Mouse (Mus musculus): ENCODE measurements at regions not wholly inside any gene's neighbourhood (a gene's known extent, or its start where the extent isn't known, plus 50 kb on each side); places are given as distances from the start of the nearest gene placed in this dataset.
"Not testable (repeated sequence)": the region's sequence is repeated elsewhere in the genome, so short reads cannot be mapped to it uniquely, and the experiment has no call there.

- no peak for DNase-seq
These were observed 52.4 kb upstream of the Plxna2 start for GRCm38 (mm10) chr1:194565574-194565973.

DNA sequence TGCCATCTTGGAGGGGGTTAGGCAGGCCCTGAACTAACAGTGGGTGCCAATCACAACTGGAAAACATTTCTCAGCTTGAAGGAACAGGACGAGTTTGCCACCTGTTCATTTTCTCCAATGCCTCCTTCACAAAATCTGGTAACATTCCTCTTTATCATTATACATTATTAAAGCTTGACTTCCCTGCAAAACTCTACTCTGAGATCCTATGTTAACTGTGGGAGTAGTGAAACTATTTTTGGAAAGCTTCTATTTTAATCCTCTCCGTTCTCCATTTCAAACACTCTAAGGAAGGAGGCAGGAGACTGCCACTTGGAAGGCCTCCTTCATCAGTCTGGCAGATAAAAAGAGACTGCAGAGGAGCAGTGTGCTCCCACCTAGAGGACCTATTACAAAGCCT is 54.1 kb upstream of the Plxna2 start:
- no peak for DNase-seq

GRCm38 (mm10) chr1:194561098-194561497 is 56.9 kb upstream of the Plxna2 start:
- no peak for DNase-seq

DNA sequence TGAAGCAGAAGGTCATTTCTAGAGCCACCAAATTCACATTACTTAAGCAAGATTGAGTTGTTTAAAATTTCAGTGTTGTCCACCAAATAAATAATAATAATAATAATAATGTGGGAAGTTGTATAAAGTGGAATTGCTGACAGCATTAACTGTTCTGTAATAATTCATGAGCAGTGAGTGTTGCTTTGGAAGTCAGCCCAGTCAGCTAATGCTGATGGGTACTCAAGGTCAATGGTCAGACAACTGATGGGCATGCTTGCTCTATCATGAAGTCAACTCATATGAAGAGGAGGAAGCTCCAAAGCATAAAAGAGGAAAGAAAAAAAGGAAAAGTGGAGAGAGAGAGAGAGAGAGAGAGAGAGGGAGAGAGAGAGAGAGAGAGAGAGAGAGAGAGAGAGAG is 69.4 kb upstream of the Plxna2 start:
- no peak for DNase-seq

- DNase-seq: no peak
These were observed 69.8 kb upstream of the Plxna2 start for GRCm38 (mm10) chr1:194548243-194548642.

- no peak for DNase-seq
These were observed 77.1 kb upstream of the Plxna2 start for GRCm38 (mm10) chr1:194540923-194541322.

DNA sequence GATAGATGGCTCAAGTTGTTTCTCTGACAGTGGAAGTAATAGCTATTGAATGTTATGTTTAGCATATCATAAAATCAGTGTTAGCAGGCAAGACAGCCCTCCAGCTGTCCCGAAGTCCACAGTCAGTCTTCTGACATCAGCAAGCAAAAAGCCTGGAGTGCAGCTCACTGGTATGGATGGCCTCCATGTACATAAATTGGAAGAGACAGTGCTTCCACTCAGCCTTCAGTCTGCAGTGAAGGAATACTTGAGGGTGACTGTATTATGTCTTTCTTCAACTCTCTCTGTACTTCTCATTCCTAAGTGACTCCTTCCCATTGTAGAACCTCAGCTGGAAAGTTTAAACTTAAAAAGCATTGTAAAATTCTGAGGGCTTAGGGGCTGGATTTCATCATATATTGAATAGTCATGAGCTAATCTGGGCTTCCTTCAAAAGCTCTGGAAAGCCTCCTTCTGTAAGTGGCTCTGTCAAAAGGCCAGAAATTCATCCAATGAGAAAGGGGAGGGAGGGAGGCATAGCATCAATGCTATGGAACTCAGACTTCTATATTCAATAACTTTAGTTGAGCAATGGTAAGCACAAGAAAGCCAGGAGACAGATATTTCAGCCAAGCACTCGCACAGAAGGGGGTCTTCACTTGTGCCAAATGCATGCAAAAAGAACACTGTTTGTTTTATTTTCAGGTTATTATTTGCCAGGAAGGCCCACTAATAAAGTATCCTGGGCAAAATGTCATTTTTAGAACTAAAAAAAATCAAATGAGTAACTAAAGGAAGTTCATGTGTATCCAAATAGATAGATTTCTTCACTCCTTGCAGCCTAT is 90.5 kb upstream of the Plxna2 start:
- DNase-seq: peak in 1 of 2 experiments; percentile 6

DNA sequence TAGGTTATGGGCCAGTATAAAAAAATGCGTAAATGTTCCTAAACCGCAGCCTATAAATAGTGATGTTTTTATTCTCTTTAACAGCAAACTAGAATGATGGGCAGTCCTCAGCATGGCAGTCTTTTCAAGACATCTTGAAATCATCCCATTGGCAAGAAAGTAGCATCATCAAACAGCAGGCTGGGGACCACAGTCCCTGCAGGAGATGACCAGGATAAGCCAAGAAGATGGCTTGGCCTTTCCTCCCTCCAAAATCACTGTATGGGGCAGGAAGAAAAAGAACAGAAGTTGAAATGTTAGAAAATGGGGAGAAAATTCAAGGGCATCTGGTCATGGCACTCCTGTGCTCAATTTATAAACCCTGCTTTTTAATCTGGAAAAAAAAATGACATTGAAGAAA is 93.0 kb upstream of the Plxna2 start:
- DNase-seq: no peak

GRCm38 (mm10) chr1:194521216-194521615 is 96.8 kb upstream of the Plxna2 start:
- DNase-seq: peak in 1 of 2 experiments; percentile 9

- no peak for DNase-seq
These were observed 98.4 kb upstream of the Plxna2 start for GRCm38 (mm10) chr1:194519509-194520220.

DNA sequence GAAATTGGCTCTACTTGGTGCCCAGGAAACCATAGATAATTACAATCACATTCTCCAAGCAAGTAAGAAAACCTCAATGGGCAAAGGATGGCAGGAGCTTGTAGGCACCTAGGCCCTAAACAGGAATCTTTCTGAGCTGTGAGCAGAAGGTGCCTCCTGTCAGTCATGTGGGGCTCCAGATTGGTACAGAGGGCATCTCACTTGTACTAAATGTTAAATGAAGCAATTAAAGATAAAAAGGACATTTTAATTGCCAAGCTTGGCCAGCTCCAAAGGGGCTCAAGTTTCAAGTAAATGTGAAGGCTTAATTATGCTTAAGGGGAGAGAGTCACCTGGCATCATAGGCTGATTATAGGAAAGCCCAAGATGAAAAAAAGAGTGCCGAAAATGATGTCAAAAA is 101.9 kb upstream of the Plxna2 start:
- DNase-seq: no peak

GRCm38 (mm10) chr1:194508314-194508713 is 109.7 kb upstream of the Plxna2 start:
- DNase-seq: no peak

GRCm38 (mm10) chr1:194505826-194506225 is 112.2 kb upstream of the Plxna2 start:
- no peak for DNase-seq

- no peak for DNase-seq
These were observed 113.8 kb upstream of the Plxna2 start for GRCm38 (mm10) chr1:194504207-194504606.

- DNase-seq: no peak
These were observed 114.5 kb upstream of the Plxna2 start for GRCm38 (mm10) chr1:194503517-194503916.

GRCm38 (mm10) chr1:194496424-194496823 is 121.6 kb upstream of the Plxna2 start:
- DNase-seq: no peak

DNA sequence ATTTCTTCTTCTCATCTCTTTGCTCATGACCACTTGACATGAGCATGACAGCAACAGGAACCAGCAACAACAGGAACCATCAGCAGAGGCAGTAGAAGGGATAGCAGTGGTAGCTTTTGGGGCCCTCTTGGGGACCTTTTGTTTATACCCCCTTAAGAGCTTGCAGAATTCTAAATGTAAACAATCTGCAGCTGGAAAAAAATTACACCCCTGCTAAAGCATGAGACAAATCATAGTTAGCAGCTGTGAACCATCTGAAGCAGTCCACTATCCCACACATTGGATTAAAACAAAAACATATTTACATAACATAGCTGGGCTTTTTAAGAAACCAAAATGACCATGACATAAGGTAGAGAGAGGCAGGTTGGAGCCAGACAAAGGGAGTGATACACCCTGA is 126.9 kb upstream of the Plxna2 start:
- no peak for DNase-seq

GRCm38 (mm10) chr1:194488126-194488525 is 129.9 kb upstream of the Plxna2 start:
- no peak for DNase-seq

DNA sequence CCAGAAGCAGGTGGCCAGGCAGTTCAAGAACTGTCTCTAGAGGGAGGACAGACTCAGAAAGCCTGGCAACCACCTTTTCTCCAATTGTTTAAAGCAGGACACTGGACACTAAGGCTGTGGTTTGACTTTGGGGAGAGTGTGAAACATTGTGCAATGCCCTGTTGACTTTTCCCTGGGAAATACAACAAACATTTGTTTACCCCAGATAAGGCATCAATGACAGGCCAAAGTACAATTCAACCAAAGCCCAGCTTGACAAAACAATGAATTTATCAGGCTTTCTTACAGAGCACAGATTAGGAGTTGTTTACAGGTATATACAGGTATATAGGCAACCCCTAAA is 135.3 kb upstream of the Plxna2 start:
- no peak for DNase-seq

DNA sequence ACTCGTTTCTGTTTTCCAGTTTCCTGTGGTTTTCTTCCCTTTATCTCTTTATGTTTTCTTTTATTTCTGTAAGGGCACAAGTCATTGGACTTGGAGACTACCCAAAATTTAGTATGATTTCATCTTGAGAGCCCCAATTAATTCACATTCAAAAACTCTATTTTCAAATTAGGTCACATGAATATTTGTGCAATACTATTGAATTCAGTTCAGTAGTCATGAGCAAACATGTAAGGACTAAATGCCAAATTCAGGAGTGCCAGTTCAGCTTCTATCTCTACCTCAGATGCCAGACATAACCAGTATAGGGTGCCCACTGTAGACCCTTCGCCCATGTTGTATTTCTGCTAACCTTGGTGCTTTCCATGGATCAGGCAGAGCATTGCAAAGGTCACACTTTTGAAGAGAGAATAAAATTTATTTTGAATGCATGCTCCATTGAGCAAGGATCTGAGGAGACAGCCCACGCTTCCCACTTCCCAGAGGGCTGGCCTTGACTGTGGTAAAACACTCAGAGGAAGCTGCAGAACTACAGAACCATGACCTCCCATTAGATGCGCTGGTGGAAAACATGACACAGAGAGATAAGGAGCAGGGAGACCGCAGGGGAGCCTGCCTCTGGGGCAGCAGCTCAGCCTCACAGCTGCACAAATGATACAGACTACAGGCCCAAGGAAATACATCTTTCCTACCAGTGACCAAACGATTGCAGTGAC is 135.9 kb upstream of the Plxna2 start:
- DNase-seq: peak; percentile 7 to 28

- not testable (repeated sequence) for DNase-seq
These were observed 146.7 kb upstream of the Plxna2 start for GRCm38 (mm10) chr1:194471281-194471680.

- DNase-seq: no peak
These were observed 165.5 kb upstream of the Plxna2 start for GRCm38 (mm10) chr1:194452480-194452879.

DNA sequence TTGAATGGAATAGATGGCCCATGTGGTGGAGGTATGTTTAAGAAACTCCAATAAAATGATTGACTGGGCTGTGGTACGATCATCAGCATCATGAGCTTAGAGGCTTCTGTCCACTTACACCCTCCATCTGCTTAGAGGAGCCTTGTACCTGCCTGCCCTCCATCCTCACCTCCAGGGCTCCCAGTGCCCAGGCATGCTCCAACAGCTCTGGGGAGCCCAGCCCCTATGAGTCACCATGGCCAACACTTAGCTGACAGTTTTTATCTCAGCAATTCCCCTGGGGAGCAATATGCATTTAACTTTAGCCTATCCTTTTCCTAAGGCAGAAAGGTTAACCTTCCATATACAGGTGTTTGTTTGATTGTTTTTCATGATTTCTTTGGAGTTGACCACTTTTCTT is 174.3 kb upstream of the Plxna2 start:
- DNase-seq: no peak

DNA sequence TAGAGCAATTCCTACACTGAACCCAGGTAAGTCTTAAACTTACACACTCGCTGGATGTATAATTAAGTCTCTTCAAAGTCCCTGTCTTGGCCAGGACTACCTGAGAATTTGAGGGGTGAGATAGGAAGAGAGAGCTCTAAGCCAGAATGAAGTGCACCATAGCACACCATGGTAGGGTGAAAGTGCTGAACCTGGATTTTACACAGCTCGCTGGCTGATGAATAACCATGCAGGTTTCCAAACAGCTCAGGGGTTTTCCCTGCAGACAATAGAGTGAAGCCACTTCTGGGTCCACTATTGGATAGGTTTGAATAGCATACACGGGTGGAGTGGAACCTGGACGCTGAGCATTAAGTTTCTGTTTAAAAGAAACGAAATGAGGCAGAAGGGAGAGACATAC is 180.7 kb upstream of the Plxna2 start:
- peak in 1 of 2 experiments; percentile 8 for DNase-seq
